Mouse (Mus musculus): ENCODE results near the gene 2310057M21Rik.
"Not testable (repeated sequence)": the region's sequence is repeated elsewhere in the genome, so short reads cannot be mapped to it uniquely, and the experiment has no call there.

2310057M21Rik gene

GRCm38 (mm10) chr7:131362615-131363300, at the start of gene 2310057M21Rik:
TSS of gene 2310057M21Rik (minus strand) at chr7:131362759.
- peak; percentile 76 to 83 for DNase-seq

GRCm38 (mm10) chr7:131411941-131412270, 49.3 kb upstream of the 2310057M21Rik start:
- DNase-seq: no peak

- DNase-seq: no peak
Measured at GRCm38 (mm10) chr7:131411221-131411940, 48.8 kb upstream of the 2310057M21Rik start.

- DNase-seq: peak; percentile 97 to 98
Measured at GRCm38 (mm10) chr7:131410416-131411058, 48.0 kb upstream of the 2310057M21Rik start, which contains the start of the genes Ikzf5 and Acadsb. TSS of gene Ikzf5 (minus strand) at chr7:131410521. TSS of gene Acadsb (plus strand) at chr7:131410601.

- no peak for DNase-seq
Measured at GRCm38 (mm10) chr7:131409988-131410385, 47.4 kb upstream of the 2310057M21Rik start.

- DNase-seq: no peak
Measured at GRCm38 (mm10) chr7:131409321-131409987, 46.9 kb upstream of the 2310057M21Rik start.

- not testable (repeated sequence) for DNase-seq
Measured at GRCm38 (mm10) chr7:131391761-131392160, 29.2 kb upstream of the 2310057M21Rik start.

GRCm38 (mm10) chr7:131371880-131372651, 9.5 kb upstream of the 2310057M21Rik start:
- no peak for DNase-seq

- no peak for DNase-seq
Measured at GRCm38 (mm10) chr7:131371470-131371860, 8.9 kb upstream of the 2310057M21Rik start.

GRCm38 (mm10) chr7:131370648-131371469, 8.3 kb upstream of the 2310057M21Rik start, which contains the start of gene Pstk:
TSS of gene Pstk (plus strand) at chr7:131371141.
- peak; percentile 74 to 75 for DNase-seq

- no peak for DNase-seq
Measured at GRCm38 (mm10) chr7:131364131-131364530, 1.6 kb upstream of the 2310057M21Rik start.

GRCm38 (mm10) chr7:131362269-131362614, 317 bp downstream of the 2310057M21Rik start:
- no peak for DNase-seq

GRCm38 (mm10) chr7:131356105-131356504, 6.5 kb downstream of the 2310057M21Rik start:
- no peak for DNase-seq

- DNase-seq: no peak
Measured at GRCm38 (mm10) chr7:131345856-131346541, 16.6 kb downstream of the 2310057M21Rik start.

GRCm38 (mm10) chr7:131337502-131338068, 25.0 kb downstream of the 2310057M21Rik start:
- no peak for DNase-seq

- no peak for DNase-seq
Measured at GRCm38 (mm10) chr7:131333564-131333963, 29.0 kb downstream of the 2310057M21Rik start, which contains the start of gene Fam24a. TSS of gene Fam24a (plus strand) at chr7:131333864.

- DNase-seq: no peak
Measured at GRCm38 (mm10) chr7:131331688-131332087, 30.9 kb downstream of the 2310057M21Rik start.

GRCm38 (mm10) chr7:131329416-131329815, 33.1 kb downstream of the 2310057M21Rik start, which contains the start of gene Fam24b:
TSS of gene Fam24b (minus strand) at chr7:131329516.
- DNase-seq: no peak

- no peak for DNase-seq
Measured at GRCm38 (mm10) chr7:131327054-131327453, 35.5 kb downstream of the 2310057M21Rik start.

GRCm38 (mm10) chr7:131322192-131322591, 40.4 kb downstream of the 2310057M21Rik start, which contains the start of gene Cuzd1:
TSS of gene Cuzd1 (minus strand) at chr7:131322292.
- DNase-seq: no peak
